Mouse (Mus musculus) monocyte, adult 2 months (primary cell): ENCODE measurements around the gene Bmp6.

Experiments
- DNase-seq, 2 experiments: peaks; one replicate each; pipeline ENCODE4 v3.0.0; 2022; ENCODE audit warnings: low spot score in 2 of 2, low read depth in 1 of 2

Bmp6 gene

GRCm38 (mm10) chr13:38509681-38510341, 164.9 kb downstream of the Bmp6 start:
- DNase-seq, result no peak

- no peak for DNase-seq
Observed at GRCm38 (mm10) chr13:38511979-38512378, 167.1 kb downstream of the Bmp6 start.

- no peak for DNase-seq
Observed at GRCm38 (mm10) chr13:38513921-38514320, 169.0 kb downstream of the Bmp6 start.

- DNase-seq, result no peak
Observed at GRCm38 (mm10) chr13:38515431-38515830, 170.5 kb downstream of the Bmp6 start.

GRCm38 (mm10) chr13:38515845-38516244, 170.9 kb downstream of the Bmp6 start:
- no peak for DNase-seq

DNA sequence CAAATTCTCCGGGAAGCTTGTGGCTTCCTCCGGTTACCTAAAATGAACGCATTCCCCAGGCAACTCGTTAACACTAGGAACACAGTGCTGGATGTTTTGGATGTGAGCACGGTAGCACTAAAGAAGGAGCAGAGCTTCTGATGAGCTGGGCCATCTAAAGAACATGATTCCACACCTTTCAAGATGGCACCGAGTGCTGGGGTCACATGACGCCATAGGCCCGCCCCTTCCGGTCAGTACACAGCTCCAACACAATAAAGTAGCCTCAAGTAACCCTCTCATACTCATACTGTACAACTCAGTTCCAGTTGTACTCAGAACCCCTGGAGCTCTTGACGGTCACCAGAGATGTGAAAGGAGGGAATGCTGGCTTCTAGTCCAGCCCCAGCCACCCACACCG, 171.7 kb downstream of the Bmp6 start:
- no peak for DNase-seq

DNA sequence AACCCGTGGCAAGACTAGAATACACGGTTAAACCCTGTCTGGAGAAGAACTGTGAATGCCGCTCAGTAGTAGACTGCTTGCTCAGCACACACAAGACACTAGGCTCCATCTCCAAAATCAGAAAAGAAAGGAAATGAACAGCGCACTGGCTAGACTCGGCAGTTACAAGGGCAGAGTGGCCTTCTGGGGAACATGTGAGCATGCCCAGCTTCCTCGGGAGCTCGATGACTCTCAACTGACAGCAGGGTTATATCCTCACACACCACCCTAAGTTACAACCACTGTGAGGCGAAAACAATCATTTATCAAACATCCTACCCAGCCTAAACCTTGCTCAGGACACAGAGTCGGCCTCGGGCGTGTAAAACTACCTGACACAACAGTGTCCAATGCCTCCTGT, 175.4 kb downstream of the Bmp6 start:
- no peak for DNase-seq

DNA sequence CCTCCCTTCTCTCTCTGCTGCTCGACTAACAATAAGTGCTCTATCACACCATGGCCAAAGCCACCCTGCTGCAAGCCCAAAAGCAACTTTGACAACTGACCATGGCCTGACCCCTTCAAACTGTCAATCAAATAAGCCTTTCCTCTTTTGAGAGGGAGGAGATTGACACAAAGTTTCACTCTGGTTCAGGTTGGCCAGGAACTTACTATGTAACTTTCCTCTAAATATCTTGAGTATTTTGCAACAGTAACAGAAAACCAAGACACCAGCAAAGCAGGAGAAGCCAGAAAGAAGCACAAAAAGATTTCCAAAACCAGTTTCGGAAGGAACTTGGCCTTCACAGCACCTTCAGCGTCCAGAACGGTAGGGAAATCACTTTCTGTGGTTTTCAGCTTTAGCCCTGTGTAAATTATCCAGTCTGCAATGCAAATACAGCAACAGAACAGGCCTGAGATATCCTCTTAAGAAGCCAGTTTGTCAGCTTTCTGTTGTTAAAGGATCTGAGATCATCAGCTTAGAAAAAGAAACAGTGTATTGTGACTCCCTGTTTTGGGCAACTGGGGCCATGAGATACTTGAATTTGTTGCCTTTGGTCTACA, 177.2 kb downstream of the Bmp6 start:
- no peak for DNase-seq

GRCm38 (mm10) chr13:38523231-38523630, 178.3 kb downstream of the Bmp6 start:
- DNase-seq, result no peak

DNA sequence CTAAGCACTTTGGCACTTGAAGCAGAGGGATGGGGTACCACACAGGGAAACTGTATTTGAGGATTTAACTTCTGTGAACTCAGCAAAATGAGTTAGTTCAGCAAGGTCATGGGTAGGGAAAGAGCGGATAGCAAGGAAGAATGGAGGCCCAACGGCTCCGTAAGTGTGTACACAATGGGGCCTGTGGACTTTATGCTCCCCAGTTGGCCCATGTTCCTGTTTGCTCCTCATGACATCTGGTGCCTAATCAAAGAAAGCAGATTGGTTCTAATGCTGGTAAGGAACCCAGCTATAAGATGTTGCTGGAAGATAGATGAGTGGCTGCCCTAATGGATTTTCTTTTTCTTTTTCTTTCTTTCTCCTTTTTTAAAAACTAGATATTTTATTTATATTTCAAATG, 180.4 kb downstream of the Bmp6 start:
- no peak for DNase-seq

DNA sequence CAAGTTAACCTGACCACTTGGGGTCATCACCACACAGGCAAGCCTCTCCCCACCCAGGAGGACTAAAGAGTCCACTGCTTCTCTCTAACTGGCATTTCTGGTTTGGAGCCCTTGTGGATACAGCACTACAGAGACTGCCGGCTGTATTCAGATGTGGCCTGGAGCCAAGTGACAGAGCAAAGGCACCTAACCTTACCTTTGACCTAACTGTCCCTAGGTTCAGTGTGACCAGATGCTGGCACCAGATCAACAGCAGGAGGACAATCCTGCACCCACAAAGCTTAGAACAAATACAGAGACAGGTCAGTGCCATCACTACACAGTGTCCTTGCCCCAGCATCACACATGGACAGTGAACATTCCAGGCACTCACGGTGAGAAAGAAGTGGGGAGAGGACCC, 181.2 kb downstream of the Bmp6 start:
- no peak for DNase-seq

DNA sequence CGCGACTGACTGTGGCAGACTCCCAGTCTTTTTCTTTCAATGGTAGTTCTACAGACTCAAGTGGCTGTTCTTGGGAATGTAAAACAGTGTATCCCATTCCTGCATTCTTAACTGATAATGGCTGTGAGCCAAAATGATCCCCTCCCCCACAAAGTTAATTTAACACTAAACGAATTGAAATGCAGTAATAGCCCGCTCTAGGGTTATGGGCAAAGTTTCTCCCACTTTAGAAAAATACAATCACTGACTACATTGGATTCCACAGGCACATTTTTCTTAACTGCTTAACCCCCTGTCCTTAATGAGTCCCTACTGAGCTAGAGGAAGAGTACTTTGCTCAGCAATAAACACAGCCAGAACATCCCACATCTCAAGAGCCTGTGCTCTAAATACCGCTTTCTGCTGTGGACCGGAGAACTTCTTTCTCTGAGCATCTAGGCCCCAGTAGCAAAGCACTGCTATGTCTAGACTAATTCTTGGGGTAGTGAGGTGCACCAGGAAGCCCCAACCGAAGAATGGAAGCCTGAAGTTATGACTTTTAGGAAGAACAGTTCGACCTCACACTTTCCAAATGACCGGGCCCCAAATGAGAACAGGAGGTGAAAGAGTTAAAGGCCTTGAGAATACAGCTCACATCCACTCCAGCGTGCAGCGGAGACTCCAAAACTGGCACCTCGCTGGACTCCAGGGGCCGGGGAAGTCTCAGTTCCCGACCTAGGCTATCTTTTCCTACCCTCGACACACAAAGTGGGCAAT, 182.3 kb downstream of the Bmp6 start:
- no peak for DNase-seq

GRCm38 (mm10) chr13:38527797-38528650, 183.1 kb downstream of the Bmp6 start:
- DNase-seq, result peak; percentile 30 to 73

DNA sequence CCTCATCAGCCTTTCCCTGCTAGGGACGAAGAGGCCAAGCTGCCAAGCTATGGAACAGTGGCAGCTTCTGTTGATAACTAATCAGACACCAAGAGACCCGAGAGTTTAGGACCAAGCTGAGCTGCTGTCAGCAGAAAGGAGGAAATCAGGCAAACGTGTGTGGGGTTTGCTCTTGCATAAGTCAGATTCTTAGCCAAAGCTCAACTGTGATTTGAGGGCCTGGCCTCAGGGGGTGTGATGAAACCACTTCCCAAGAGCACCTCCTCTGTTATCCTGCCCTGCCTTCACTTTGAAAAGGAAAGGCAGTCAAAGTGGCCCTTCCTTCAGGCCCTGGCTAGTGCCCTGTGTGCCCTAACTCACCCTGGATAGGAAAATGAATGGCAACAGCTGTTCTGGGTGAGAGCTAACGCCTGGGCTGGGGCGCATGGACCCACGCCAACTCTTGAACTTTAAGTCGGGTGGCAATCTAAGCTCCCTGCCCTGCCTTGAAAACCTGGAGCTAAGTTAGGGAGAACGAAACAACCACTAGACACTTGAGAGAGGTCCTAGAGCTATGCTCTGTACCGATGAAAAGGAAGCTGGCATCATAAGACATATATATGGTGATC, 183.9 kb downstream of the Bmp6 start, which contains the start of gene Txndc5:
Txndc5 (minus strand) TSS at position 138 of the 608 bp plus-strand sequence.
- DNase-seq, result no peak

GRCm38 (mm10) chr13:38529576-38529975, 184.7 kb downstream of the Bmp6 start:
- no peak for DNase-seq

GRCm38 (mm10) chr13:38531498-38531897, 186.6 kb downstream of the Bmp6 start:
- no peak for DNase-seq

DNA sequence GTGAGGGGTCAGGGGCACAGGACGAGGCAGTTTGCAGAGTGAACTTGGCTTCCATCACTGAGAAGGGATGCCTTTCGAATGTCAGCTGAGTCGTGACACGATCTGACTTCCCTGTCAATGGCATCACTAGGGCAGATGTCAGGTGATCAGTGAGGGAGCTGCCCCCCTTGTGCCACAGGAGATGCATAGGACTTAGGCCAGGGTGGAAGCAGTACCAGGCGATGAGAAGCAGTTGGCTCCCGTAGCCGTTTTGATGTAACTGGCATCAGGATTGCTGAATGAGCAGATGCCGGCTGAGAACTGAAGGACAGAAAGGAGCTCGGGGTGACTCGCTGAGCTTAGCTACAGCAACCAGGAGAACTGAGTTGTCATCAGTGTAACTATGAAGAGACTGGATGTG, 188.6 kb downstream of the Bmp6 start:
- DNase-seq, result no peak

GRCm38 (mm10) chr13:38534016-38534415, 189.1 kb downstream of the Bmp6 start:
- no peak for DNase-seq

DNA sequence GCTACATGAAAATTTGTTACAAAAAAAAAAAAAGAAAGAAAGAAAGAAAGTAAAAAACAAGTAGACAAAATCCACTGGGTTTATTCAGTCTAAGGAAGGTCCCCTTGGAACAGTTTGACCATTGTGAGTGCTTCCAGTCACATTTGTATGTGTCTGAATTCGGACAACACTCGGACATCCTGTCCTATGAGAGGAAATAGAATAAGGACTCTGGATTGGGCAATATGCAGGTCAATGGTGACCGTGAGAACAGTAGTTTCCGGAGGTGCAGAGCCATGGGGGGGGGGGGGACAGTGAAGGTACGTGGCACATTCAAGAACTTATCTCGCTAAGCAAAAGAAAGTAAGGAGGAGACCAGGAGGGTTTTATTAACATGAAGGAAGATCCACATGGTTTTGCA, 189.8 kb downstream of the Bmp6 start:
- DNase-seq, result no peak

- DNase-seq, result no peak
Observed at GRCm38 (mm10) chr13:38537521-38537920, 192.6 kb downstream of the Bmp6 start.
